Mouse (Mus musculus) E14TG2a.4 (cell line): Measurements from ENCODE around the gene Helq.
A peak's percentile ranks its signal among the peaks of the same experiment; 100 is the strongest.

Experiments used
- H3K27me3 ChIP-seq: 2 replicates; pipeline ENCODE4 v1.6.1; 2014; ENCODE audit warnings: low read length, control low read depth; ENCODE audit not compliant: insufficient read depth
- H3K36me3 ChIP-seq: 2 replicates; pipeline ENCODE4 v1.6.1; 2014; ENCODE audit warnings: low read length, control low read depth; ENCODE audit not compliant: insufficient read depth
- H3K4me1 ChIP-seq: replicated peaks from 2 replicates; pipeline ENCODE4 v1.6.1; 2014; ENCODE audit warnings: low read depth, low read length, control low read depth
- H3K4me3 ChIP-seq: replicated peaks from 2 replicates; pipeline ENCODE4 v1.5.1; 2014; ENCODE audit warnings: mild to moderate bottlenecking, low read length
- H3K9me3 ChIP-seq: 2 replicates; pipeline ENCODE4 v1.6.1; 2014; ENCODE audit warnings: low read length, control low read depth
- CTCF ChIP-seq: conservative IDR thresholded peaks from 2 replicates; pipeline ENCODE4 v1.5.1; 2014; ENCODE audit warnings: low read length
- NANOG ChIP-seq: IDR thresholded peaks from 2 replicates; pipeline ENCODE4 v1.6.1; 2014; ENCODE audit warnings: borderline replicate concordance, low read length, mixed read lengths
- POU5F1 ChIP-seq: IDR thresholded peaks from 2 replicates; pipeline ENCODE4 v1.6.1; 2014; ENCODE audit warnings: low read length, borderline replicate concordance

The Helq gene

DNA sequence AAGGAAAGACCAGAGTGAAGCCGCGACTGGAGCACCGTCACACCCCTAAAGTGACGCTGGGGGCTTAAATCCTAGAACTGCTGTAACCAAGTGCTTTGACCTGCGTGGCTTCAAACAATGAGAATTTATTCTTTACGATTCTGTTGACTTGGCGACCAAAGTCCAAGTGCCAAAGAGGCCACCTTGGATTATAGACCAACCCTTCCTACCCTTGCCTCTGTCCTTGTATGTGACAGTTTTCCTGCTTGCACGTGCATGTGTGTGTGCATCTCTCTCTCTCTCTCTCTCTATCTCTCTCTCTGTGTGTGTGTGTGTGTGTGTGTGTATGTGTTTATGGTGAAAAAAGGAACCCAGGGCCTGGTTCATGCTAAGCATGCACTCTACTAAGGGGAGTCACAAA is 59.6 kb downstream of the Helq start:
- Histone ChIP-seq H3K9me3 (peaks cover 33% of the 10 kb centered on the region), H3K27me3 (no peaks in the 10 kb centered on the region), H3K36me3 (no peaks in the 10 kb centered on the region), H3K4me1 (no peaks in the 10 kb centered on the region), H3K4me3 (no peak overlapping the region)
- TF ChIP-seq POU5F1 (no peak), NANOG (no peak), CTCF (no peak)

DNA sequence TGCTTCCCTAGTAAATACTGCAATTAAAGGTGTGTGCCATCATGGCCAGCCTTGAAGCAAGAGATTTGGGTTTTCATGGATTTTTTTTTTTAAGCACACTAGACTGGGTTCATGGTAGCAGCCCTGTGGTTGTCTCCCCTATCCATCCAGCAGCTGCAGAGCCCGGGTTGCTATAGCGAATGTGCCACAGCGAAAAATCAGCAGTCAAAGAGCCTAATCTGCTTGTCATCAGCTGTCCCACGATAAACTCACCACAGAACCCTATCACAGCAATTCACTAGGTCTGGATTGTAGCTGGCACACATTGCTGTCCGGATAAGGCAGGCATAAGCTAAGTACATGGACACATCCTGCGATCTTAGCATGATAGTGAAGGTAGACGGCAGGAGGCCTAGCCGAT is 61.5 kb downstream of the Helq start:
- H3K36me3 ChIP-seq: no peaks in the 10 kb centered on the region
- no peaks in the 10 kb centered on the region for H3K4me1 ChIP-seq
- no peak overlapping the region for H3K4me3 ChIP-seq
- peaks cover 33% of the 10 kb centered on the region for H3K9me3 ChIP-seq
- H3K27me3 ChIP-seq: no peaks in the 10 kb centered on the region
- TF ChIP-seq CTCF (no peak), POU5F1 (no peak), NANOG (no peak)

DNA sequence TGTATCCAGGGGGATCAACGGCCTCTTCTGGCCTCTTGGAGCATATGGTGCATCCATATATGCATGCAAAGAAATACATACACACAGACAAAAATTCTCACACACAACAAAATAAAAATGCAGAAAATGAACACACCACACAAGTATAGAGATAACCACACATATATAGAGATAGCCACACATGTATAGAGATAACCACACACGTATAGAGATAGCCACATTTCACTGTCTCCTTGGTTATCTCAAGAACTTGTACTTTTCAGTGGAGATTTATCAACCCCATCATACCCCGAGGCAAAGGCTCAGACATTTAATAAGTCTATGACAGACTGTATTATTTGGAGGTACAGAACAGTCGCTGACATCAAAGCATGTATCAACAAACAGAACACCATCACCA is 63.9 kb downstream of the Helq start:
- Histone ChIP-seq H3K36me3 (no peaks in the 10 kb centered on the region), H3K27me3 (no peaks in the 10 kb centered on the region), H3K9me3 (peaks cover 24% of the 10 kb centered on the region), H3K4me3 (no peak overlapping the region), H3K4me1 (no peaks in the 10 kb centered on the region)
- TF ChIP-seq CTCF: no peak
- no peak for TF ChIP-seq NANOG
- no peak for TF ChIP-seq POU5F1

DNA sequence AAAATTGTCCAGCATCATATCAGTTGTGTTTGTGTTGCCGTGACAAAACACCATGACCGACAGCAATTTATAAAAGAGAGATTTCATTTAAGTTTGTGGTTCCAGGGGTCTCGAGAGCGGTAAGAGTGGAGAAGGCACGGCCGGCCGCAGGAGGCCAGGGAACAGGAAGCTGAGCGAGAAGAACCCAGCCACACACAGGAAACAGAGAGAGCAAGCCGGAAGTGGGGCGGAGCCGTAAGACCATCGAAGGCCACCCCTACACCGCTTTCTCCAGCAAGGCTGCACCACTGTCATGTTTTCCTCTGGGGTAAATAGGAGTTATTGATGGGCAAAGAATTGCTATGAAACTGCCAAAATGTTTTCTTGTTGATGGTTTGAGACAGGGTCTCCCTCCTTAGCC is 69.6 kb downstream of the Helq start:
- Histone ChIP-seq H3K27me3 (no peaks in the 10 kb centered on the region; the same call in 1 of the 2 replicates), H3K4me3 (no peak overlapping the region), H3K36me3 (no peaks in the 10 kb centered on the region), H3K9me3 (peaks cover 20% of the 10 kb centered on the region), H3K4me1 (no peaks in the 10 kb centered on the region)
- TF ChIP-seq POU5F1: no peak
- TF ChIP-seq CTCF: no peak
- TF ChIP-seq NANOG: no peak

DNA sequence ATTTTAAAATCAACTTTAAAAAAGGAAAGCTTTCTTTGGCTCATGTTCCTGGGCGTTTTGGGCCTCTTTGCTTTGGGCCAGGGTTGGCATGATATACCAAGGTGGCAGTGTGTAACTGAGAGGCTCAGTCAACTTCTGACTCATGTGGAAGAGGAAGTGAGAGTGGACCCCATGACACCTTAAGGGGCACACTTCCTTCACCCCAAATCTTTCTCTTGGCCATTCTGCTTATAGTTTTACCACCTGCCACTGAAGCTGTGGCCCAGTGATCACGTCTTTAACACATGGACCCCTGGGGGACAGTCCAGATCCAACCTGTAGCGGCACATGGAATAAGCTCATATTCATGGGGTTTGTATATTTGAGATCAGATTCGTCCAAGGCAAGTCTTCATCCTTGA is 72.4 kb downstream of the Helq start:
- no peak for TF ChIP-seq NANOG
- no peak for TF ChIP-seq POU5F1
- TF ChIP-seq CTCF: no peak
- H3K4me3 ChIP-seq: no peak overlapping the region
- peaks cover 20% of the 10 kb centered on the region for H3K9me3 ChIP-seq
- no peaks in the 10 kb centered on the region for H3K4me1 ChIP-seq
- H3K36me3 ChIP-seq: no peaks in the 10 kb centered on the region
- peaks cover 20% of the 10 kb centered on the region for H3K27me3 ChIP-seq

DNA sequence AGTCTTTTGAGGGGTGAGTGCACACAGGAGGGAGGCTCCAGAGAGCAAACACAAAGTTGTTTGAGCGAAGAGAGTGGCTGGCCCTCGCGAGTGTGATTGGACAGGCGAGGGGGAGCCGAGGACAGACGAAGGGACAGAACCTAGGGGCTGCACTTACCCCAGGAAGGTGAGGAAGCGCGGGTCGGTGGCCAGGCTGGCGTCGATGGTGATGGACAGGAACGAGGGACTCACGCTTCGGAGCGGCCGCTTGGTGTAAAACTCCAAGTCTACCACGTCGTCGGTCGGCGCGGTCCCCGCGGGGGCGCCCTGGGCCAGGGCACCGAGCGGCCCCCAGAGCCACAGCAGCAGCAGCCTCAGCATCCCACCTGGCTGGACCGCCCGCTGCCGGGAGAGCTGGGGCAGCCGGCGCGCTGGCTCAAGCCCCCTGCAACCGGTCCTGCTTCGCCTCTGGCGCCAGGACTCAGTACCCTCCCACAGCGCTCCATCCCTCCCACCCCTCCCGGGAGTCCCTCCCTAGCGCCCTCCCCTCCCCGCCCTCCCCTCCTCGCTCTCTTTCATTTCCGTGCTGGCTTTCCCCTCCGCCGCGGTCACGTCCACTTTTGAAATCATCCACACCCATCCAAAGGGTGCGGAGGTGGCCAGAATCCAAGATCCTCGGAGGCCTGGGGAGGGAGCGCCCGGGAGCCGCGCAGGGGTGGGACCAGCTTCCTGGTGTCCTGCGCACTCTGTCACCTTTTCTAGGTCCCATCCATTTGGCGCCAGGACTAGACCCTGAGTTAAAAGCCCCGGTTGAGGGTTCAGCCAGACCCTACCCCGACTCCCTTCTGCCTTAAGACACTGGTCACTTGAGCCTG is 78.9 kb downstream of the Helq start, which contains the start of gene Hpse:
Gene Hpse (minus strand): TSS at position 482 of the 854 bp plus-strand sequence.
- H3K4me3 ChIP-seq: peak within 1 kb of the TSS; percentile 82
- H3K9me3 ChIP-seq: 0 out of 2 replicates have a peak, but pooled peaks cover 3% of the 10 kb centered on the region

DNA sequence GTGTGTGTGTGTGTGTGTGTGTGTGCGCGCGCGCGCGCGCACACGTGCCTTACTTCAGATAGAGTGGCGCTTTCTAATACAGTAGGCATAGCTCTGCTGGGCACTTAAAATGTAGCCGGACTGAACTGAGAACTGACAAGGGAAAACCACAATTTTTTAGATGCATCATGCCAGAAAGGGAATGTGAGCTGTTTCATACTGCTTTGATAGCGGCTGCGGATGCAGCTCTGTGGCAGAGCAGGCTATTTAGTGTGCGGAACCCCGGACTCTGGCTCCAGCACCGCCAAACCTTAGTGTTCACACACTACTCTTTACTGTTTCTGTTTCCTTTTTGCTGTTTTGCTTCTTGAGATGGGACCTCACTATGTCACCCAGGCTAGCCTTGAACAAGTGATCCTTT is 81.6 kb downstream of the Helq start:
- Histone ChIP-seq H3K36me3 (no peaks in the 10 kb centered on the region), H3K4me3 (no peak overlapping the region), H3K4me1 (peaks cover 11% of the 10 kb centered on the region), H3K27me3 (peaks cover 57% of the 10 kb centered on the region), H3K9me3 (no peaks in the 10 kb centered on the region)
- TF ChIP-seq POU5F1 (no peak), NANOG (no peak)

More for the DNA sequence above, 78.9 kb downstream of the Helq start, which contains the start of gene Hpse:
- peaks cover 70% of the 10 kb centered on the region for H3K27me3 ChIP-seq
- no peaks in the 10 kb centered on the region for H3K36me3 ChIP-seq
- peaks cover 11% of the 10 kb centered on the region for H3K4me1 ChIP-seq
- TF ChIP-seq NANOG (no peak), POU5F1 (no peak), CTCF (no peak)
